Mouse (Mus musculus) MEL (cell line): ENCODE measurements around the gene Disp1.

Experiments used
- CTCF ChIP-seq, 3 experiments: IDR thresholded peaks in 2 of 3; conservative IDR thresholded peaks in 1 of 3; 2 replicates each; pipeline ENCODE4 v1.5.1; 2011 to 2012; ENCODE audit warnings: low read length in 3 of 3, low read depth in 2 of 3, mild to moderate bottlenecking in 2 of 3, improper control_type of control experiment in 1 of 3, inconsistent platforms in 1 of 3, mixed read lengths in 1 of 3, moderate library complexity in 1 of 3; ENCODE audit not compliant: control insufficient read depth in 1 of 3, insufficient read depth in 1 of 3, poor library complexity in 1 of 3, severe bottlenecking in 1 of 3
- EP300 ChIP-seq, 2 experiments: IDR thresholded peaks; 2 replicates each; pipeline ENCODE4 v1.6.1; 2011; ENCODE audit warnings: improper control_type of control experiment in 2 of 2, low read length in 2 of 2, low read depth in 1 of 2, mild to moderate bottlenecking in 1 of 2
- POLR2A ChIP-seq, 2 experiments: IDR thresholded peaks; 2 replicates each; pipeline ENCODE4 v1.6.1; 2011 to 2012; ENCODE audit warnings: low read length in 2 of 2, mild to moderate bottlenecking in 2 of 2, control low read depth in 1 of 2, improper control_type of control experiment in 1 of 2, low read depth in 1 of 2, moderate library complexity in 1 of 2; ENCODE audit not compliant: control insufficient read depth in 1 of 2, insufficient read depth in 1 of 2, poor library complexity in 1 of 2
- POLR2AphosphoS5 ChIP-seq: IDR thresholded peaks from 2 replicates; pipeline ENCODE4 v1.6.1; 2012; ENCODE audit warnings: low read depth, borderline replicate concordance, mild to moderate bottlenecking, inconsistent platforms, low read length, moderate library complexity, mixed read lengths
- SIN3A ChIP-seq: IDR thresholded peaks from 2 replicates; pipeline ENCODE4 v1.6.1; 2012; ENCODE audit warnings: low read length, improper control_type of control experiment, inconsistent platforms
- TCF12 ChIP-seq: IDR thresholded peaks from 2 replicates; pipeline ENCODE4 v1.6.1; 2014; ENCODE audit warnings: low read depth, mild to moderate bottlenecking, inconsistent platforms, low read length, improper control_type of control experiment, moderate library complexity
- UBTF ChIP-seq: IDR thresholded peaks from 2 replicates; pipeline ENCODE4 v1.6.1; 2012; ENCODE audit warnings: low read depth, mild to moderate bottlenecking, inconsistent platforms, low read length, improper control_type of control experiment, moderate library complexity, borderline replicate concordance; ENCODE audit not compliant: insufficient read depth
- ZKSCAN1 ChIP-seq: IDR thresholded peaks from 2 replicates; pipeline ENCODE4 v1.6.1; 2012; ENCODE audit warnings: low read depth, mild to moderate bottlenecking, inconsistent platforms, low read length, improper control_type of control experiment, moderate library complexity

DNA sequence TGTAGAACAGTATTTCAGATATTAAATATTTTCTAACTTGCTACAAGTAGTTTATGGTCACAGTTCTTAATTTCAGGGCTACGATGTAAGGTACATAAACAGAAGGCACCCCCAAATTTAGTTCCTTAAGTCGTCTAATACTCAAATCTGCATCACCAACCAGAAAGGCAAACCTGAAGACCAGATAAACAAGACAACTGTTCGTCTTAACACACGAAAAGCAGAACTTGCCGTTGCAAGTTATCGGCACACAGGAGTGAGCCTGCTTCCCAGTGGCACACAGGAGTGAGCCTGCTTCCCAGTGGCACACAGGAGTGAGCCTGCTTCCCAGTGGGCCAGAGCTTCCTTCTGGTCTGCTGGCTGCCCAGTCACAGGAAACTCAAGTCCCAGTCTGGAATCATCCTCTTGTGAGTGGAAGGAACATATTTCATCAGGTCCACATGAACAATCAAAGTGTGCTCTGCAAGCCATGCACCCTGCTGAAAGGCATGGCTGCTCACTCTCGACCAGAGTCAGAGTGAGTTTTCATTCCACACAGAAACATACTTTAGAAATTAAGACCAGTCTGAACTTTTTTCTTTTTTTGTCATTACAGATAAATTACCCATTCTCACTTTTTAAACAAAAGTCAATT, 75.1 kb downstream of the Disp1 start:
- peak; percentile 77 for TF ChIP-seq SIN3A
- no peak for TF ChIP-seq ZKSCAN1
- TF ChIP-seq TCF12: peak; percentile 76
- no peak for TF ChIP-seq POLR2AphosphoS5
- no peak for TF ChIP-seq UBTF
- no peak for TF ChIP-seq CTCF (IDR thresholded peaks at IDR 0.05 in 2 of 3, conservative IDR thresholded peaks at IDR 0.05 in 1 of 3; ENCODE audit: control insufficient read depth in 1 of 3, insufficient read depth in 1 of 3, low read depth in 2 of 3, low read length in 3 of 3, poor library complexity in 1 of 3, severe bottlenecking in 1 of 3)
- peak; percentile 86 to 88 for TF ChIP-seq EP300 (IDR thresholded peaks at IDR 0.05; ENCODE audit: low read depth in 1 of 2, low read length in 2 of 2)
- no peak for TF ChIP-seq POLR2A (IDR thresholded peaks at IDR 0.05; ENCODE audit: control insufficient read depth in 1 of 2, insufficient read depth in 1 of 2, low read depth in 1 of 2, low read length in 2 of 2, poor library complexity in 1 of 2)
